ENCODE assay signal across 8 mouse cellular contexts in genomic region chr3:62527160-62527559, GRCm38 (mm10). TPM values are rescaled to one million over a fixed set of nuclear protein-coding genes. Genes with fewer than 3 reads are reported as not detected.
A peak's percentile ranks its signal among the peaks of the same experiment; 100 is the strongest.
DNase-seq lines count a peak whose midpoint lies in the region; ATAC-seq and TF ChIP-seq lines count a peak whose summit lies in the region.

No protein-coding gene starts in this region.

- H3K4me1 ChIP-seq in intestine, postnatal 0 days (replicated peaks; ENCODE audit: control insufficient read depth, insufficient read depth, low read length) = no peaks in the 10 kb centered on the region
- H3K4me1 ChIP-seq in intestine, embryonic 15.5 days (replicated peaks) = no peaks in the 10 kb centered on the region
- H3K4me1 ChIP-seq in CH12.LX (ENCODE audit: control insufficient read depth in 1 of 2, insufficient read depth in 2 of 2) = no peaks in the 10 kb centered on the region
- H3K4me1 ChIP-seq in cerebellum, adult 2 months (ENCODE audit: control insufficient read depth, insufficient read depth, low read length) = no peaks in the 10 kb centered on the region

- no peak overlapping the region for H3K27ac ChIP-seq in intestine, postnatal 0 days (ENCODE audit: low read depth, low read length)
- H3K27ac ChIP-seq in intestine, embryonic 15.5 days = no peak overlapping the region
- H3K27ac ChIP-seq in CH12.LX (ENCODE audit: insufficient read depth, low read depth) = no peak overlapping the region
- no peak overlapping the region for H3K27ac ChIP-seq in cerebellum, adult 2 months (ENCODE audit: insufficient read depth, low read length)

- no peaks in the 10 kb centered on the region for H3K79me2 ChIP-seq in CH12.LX (replicated peaks; ENCODE audit: control insufficient read depth, extremely low read depth, insufficient read depth, poor library complexity, severe bottlenecking)

- no peaks in the 10 kb centered on the region for H3K36me3 ChIP-seq in intestine, postnatal 0 days (ENCODE audit: control insufficient read depth, insufficient read depth)
- H3K36me3 ChIP-seq in intestine, embryonic 15.5 days = no peaks in the 10 kb centered on the region
- no peaks in the 10 kb centered on the region for H3K36me3 ChIP-seq in CH12.LX (replicated peaks in 1 of 2; ENCODE audit: control insufficient read depth in 1 of 2, insufficient read depth in 1 of 2, low read length in 1 of 2)

- peak; percentile 34; the same call in 1 of the 2 replicates for TF ChIP-seq RAD21 in CH12.LX (IDR thresholded peaks at IDR 0.05; ENCODE audit: low read depth, low read length)

- no peak for TF ChIP-seq EP300 in CH12.LX (IDR thresholded peaks at IDR 0.05; ENCODE audit: low read length)

- H3K9ac ChIP-seq in intestine, postnatal 0 days (ENCODE audit: low read depth, low read length) = no peak overlapping the region
- no peak overlapping the region for H3K9ac ChIP-seq in intestine, embryonic 15.5 days
- H3K9ac ChIP-seq in CH12.LX (ENCODE audit: insufficient read depth, low read depth) = no peak overlapping the region

- peak; percentile 13 for DNase-seq in CH12.LX (ENCODE audit: extremely low read depth)
- peak; percentile 43 for DNase-seq in brain, adult 2 months (ENCODE audit: low read depth, low spot score)
- DNase-seq in mesoderm, embryonic 11.5 days (ENCODE audit: low read depth, low spot score) = peak; percentile 23
- no peak for DNase-seq in adrenal gland, postnatal 36 days
- DNase-seq in gastrocnemius, adult 18-20 months (ENCODE audit: low spot score) = no peak
- DNase-seq in cerebellum, adult 2 months = no peak

- H3K4me2 ChIP-seq in intestine, postnatal 0 days (replicated peaks; ENCODE audit: low read depth) = no peak overlapping the region
- no peak overlapping the region for H3K4me2 ChIP-seq in intestine, embryonic 15.5 days (replicated peaks)
- no peak overlapping the region; the same call in 1 of the 2 replicates for H3K4me2 ChIP-seq in CH12.LX (ENCODE audit: insufficient read depth, low read depth, poor library complexity, severe bottlenecking)

- in situ Hi-C loops in CH12.LX (cut with MboI; ENCODE audit: low pct_ligation_motif_present, low pct_unique_long_range_greater_than_20kb, low sequenced_read_pairs) = no loop called here

- dilution Hi-C loops in CH12.LX (cut with MboI; ENCODE audit: extremely low pct_ligation_motif_present, extremely low pct_unique_long_range_greater_than_20kb, low sequenced_read_pairs) = no loop called here

- no peaks in the 10 kb centered on the region for H3K27me3 ChIP-seq in intestine, postnatal 0 days (replicated peaks; ENCODE audit: control insufficient read depth, insufficient read depth, low read length)
- H3K27me3 ChIP-seq in intestine, embryonic 15.5 days (replicated peaks) = no peaks in the 10 kb centered on the region
- no peaks in the 10 kb centered on the region for H3K27me3 ChIP-seq in CH12.LX (replicated peaks)
- H3K27me3 ChIP-seq in cerebellum, adult 2 months (ENCODE audit: control insufficient read depth, insufficient read depth, low read length) = no peaks in the 10 kb centered on the region

- H3K9me3 ChIP-seq in intestine, postnatal 0 days (ENCODE audit: control insufficient read depth) = no peaks in the 10 kb centered on the region
- H3K9me3 ChIP-seq in intestine, embryonic 15.5 days = no peaks in the 10 kb centered on the region
- H3K9me3 ChIP-seq in CH12.LX (replicated peaks; ENCODE audit: low read length) = no peaks in the 10 kb centered on the region

- no peak for ATAC-seq in intestine, postnatal 0 days
- no peak for ATAC-seq in intestine, embryonic 15.5 days

- H3K4me3 ChIP-seq in intestine, postnatal 0 days (ENCODE audit: low read depth, low read length) = no peak overlapping the region
- no peak overlapping the region for H3K4me3 ChIP-seq in intestine, embryonic 15.5 days (replicated peaks)
- H3K4me3 ChIP-seq in CH12.LX (replicated peaks in 1 of 3; ENCODE audit: low read depth in 2 of 3, low read length in 2 of 3, poor library complexity in 1 of 3) = no peak overlapping the region
- H3K4me3 ChIP-seq in cerebellum, adult 2 months (replicated peaks; ENCODE audit: insufficient read depth, low read depth, low read length) = no peak overlapping the region

- WGBS in intestine, postnatal 0 days = 30% methylated on average over 4 of the region's 4 CpGs
- WGBS in intestine, embryonic 15.5 days = 38% methylated on average over 4 of the region's 4 CpGs
- WGBS in cerebellum, adult 2 months = 32% methylated on average over 4 of the region's 4 CpGs

- TF ChIP-seq POLR2A in CH12.LX (IDR thresholded peaks at IDR 0.05; ENCODE audit: low read depth, low read length) = no peak
- TF ChIP-seq POLR2A in cerebellum, adult 2 months (IDR thresholded peaks at IDR 0.05; ENCODE audit: borderline replicate concordance, insufficient read depth, low read length) = no peak

- TF ChIP-seq CTCF in intestine, postnatal 0 days (IDR thresholded peaks at IDR 0.05; ENCODE audit: low read depth) = peak; percentile 61
- peak in 1 of 2 experiments; percentile 60; a peak in 2 of 4 replicates for TF ChIP-seq CTCF in CH12.LX (conservative IDR thresholded peaks at IDR 0.05 in 1 of 2, IDR thresholded peaks at IDR 0.05 in 1 of 2; ENCODE audit: low read depth in 2 of 2, low read length in 2 of 2)
- TF ChIP-seq CTCF in cerebellum, adult 2 months (IDR thresholded peaks at IDR 0.05; ENCODE audit: borderline replicate concordance, insufficient read depth, low read depth, low read length) = no peak

TF ChIP-seq in CH12.LX, 34 proteins besides CTCF, POLR2A, EP300 and RAD21:
- TF ChIP-seq TCF12 (IDR thresholded peaks at IDR 0.05; ENCODE audit: low read depth, low read length) (no peak), CHD2 (IDR thresholded peaks at IDR 0.05; ENCODE audit: low read length) (no peak), MAFK (IDR thresholded peaks at IDR 0.05; ENCODE audit: insufficient replicate concordance, low read length) (no peak), SMC3 (IDR thresholded peaks at IDR 0.05; ENCODE audit: low read depth, low read length) (peak; percentile 50)

RNA-seq across cellular contexts. Expression of gene Dhx36, which starts 20.4 kb away (rescaled TPM):
- polyA plus RNA-seq in intestine, postnatal 0 days (2015; fragmentation: Nextera tagmentation; extraction: Ambion mirVana) = 15.6 and 17.2 TPM in 2 replicates
- polyA plus RNA-seq in intestine, embryonic 15.5 days (2015; fragmentation: Nextera tagmentation; extraction: Ambion mirVana) = 20.6 and 21.7 TPM in 2 replicates
- 29.7 and 29.8 TPM in 2 replicates for total RNA-seq in CH12.LX (2012; rRNA removed)
- total RNA-seq in CH12.LX (2014; rRNA removed) = 66.3 and 71.7 TPM in 2 replicates
- polyA plus RNA-seq in CH12.LX (2012; ENCODE audit: insufficient read length, low read depth) = 33.8 and 35.0 TPM in 2 replicates
- total RNA-seq in adrenal gland, postnatal 36 days (2021) = 10 to 100 TPM; 35.7 to 36.1 TPM
- 10 to 100 TPM; 13.9 to 15.3 TPM for total RNA-seq in gastrocnemius, adult 18-20 months (2021)
- polyA plus RNA-seq in cerebellum, adult 2 months (2012; rRNA removed) = 44.8 and 47.6 TPM in 2 replicates

Comparison
In these comparisons a context has a peak if more than half of its experiments do, and no peak if none do; other contexts are left out.
1. DNase-seq: peak in CH12.LX (single experiment), brain, adult 2 months (single experiment) and mesoderm, embryonic 11.5 days (single experiment); none in adrenal gland, postnatal 36 days (0 of 2), gastrocnemius, adult 18-20 months (single experiment) and cerebellum, adult 2 months (0 of 2).